Mouse (Mus musculus) hindbrain, embryonic 14.5 days (tissue): Measurements from ENCODE around the gene Barx2. TPM values are rescaled to one million over a fixed set of nuclear protein-coding genes. Genes with fewer than 3 reads are reported as not detected.
A peak's percentile ranks its signal among the peaks of the same experiment; 100 is the strongest.

ENCODE experiments used
- ATAC-seq: fragments of 200-750 bp; cut with Nextera tagmentation; 2 replicates; pipeline ENCODE4 v1.8.0; 2017; ENCODE audit warnings: moderate number of reproducible peaks, mild to moderate bottlenecking, moderate TSS enrichment, moderate library complexity; ENCODE audit not compliant: low FRiP score
- DNase-seq: peaks from one replicate; pipeline ENCODE4 v3.0.0-alpha.2; 2015; ENCODE audit warnings: low spot score
- H3K27ac ChIP-seq: fragments of 300-500 bp; sonication (generic); 2 replicates; pipeline ENCODE4 v1.5.1; 2014; ENCODE audit warnings: mild to moderate bottlenecking, moderate library complexity
- H3K27me3 ChIP-seq: fragments of 300-500 bp; sonication (generic); 2 replicates; pipeline ENCODE4 v1.6.1; 2014; ENCODE audit warnings: mild to moderate bottlenecking, low read length, mixed read lengths; ENCODE audit not compliant: control insufficient read depth, insufficient read depth
- H3K36me3 ChIP-seq: fragments of 300-500 bp; sonication (generic); replicated peaks from 2 replicates; pipeline ENCODE4 v1.6.1; 2014; ENCODE audit not compliant: control insufficient read depth, insufficient read depth
- H3K4me1 ChIP-seq: fragments of 300-500 bp; sonication (generic); replicated peaks from 2 replicates; pipeline ENCODE4 v1.6.1; 2014; ENCODE audit warnings: antibody characterized with exemption, low read length, mixed read lengths; ENCODE audit not compliant: control insufficient read depth, insufficient read depth
- H3K4me2 ChIP-seq: fragments of 300-500 bp; sonication (generic); replicated peaks from 2 replicates; pipeline ENCODE4 v1.6.1; 2014; ENCODE audit warnings: mild to moderate bottlenecking, moderate library complexity
- H3K4me3 ChIP-seq: fragments of 300-500 bp; sonication (generic); replicated peaks from 2 replicates; pipeline ENCODE4 v1.5.1; 2014; ENCODE audit warnings: mild to moderate bottlenecking, low read length
- H3K9ac ChIP-seq: fragments of 300-500 bp; sonication (generic); 2 replicates; pipeline ENCODE4 v1.6.1; 2014
- H3K9me3 ChIP-seq: fragments of 300-500 bp; sonication (generic); 2 replicates; pipeline ENCODE4 v1.6.1; 2016; ENCODE audit warnings: low read length; ENCODE audit not compliant: control insufficient read depth
- WGBS: fragments of 180-500 bp; shearing (Covaris S2); extraction: QIAGEN DNeasy Blood & Tissue Kit; methylation state at CpG from one replicate; pipeline ENCODE4 v1.1.7; 2014; 5-methylcytosine and 5-hydroxymethylcytosine counted together
- polyA plus RNA-seq: library from polyadenylated mRNA; unstranded; fragments of >200 nt; fragmentation: Nextera tagmentation; extraction: Ambion mirVana; gene quantifications from 2 replicates; pipeline ENCODE4 v1.2.1, GENCODE M21; 2014

The Barx2 gene
- polyA plus RNA-seq, 1 experiment from 2014 or later, result not detected

GRCm38 (mm10) chr9:31931691-31932090 lies 18.4 kb upstream of the Barx2 start:
- H3K4me2 ChIP-seq, result no peak overlapping the region
- no peaks in the 10 kb centered on the region for H3K4me1 ChIP-seq
- DNase-seq (no peak), ATAC-seq (no peak)
- H3K36me3 ChIP-seq, result no peaks in the 10 kb centered on the region
- no peak overlapping the region for H3K4me3 ChIP-seq
- no peaks in the 10 kb centered on the region for H3K27me3 ChIP-seq
- 62% methylated on average over 5 of the region's 5 CpGs for WGBS
- no peaks in the 10 kb centered on the region for H3K9me3 ChIP-seq
- no peak overlapping the region for H3K27ac ChIP-seq
- no peak overlapping the region for H3K9ac ChIP-seq

GRCm38 (mm10) chr9:31931255-31931654 lies 18.0 kb upstream of the Barx2 start:
- no peak overlapping the region for H3K27ac ChIP-seq
- WGBS, result 85% methylated on average over 3 of the region's 3 CpGs
- H3K4me2 ChIP-seq, result no peak overlapping the region
- DNase-seq (no peak), ATAC-seq (no peak)
- no peaks in the 10 kb centered on the region for H3K36me3 ChIP-seq
- H3K4me1 ChIP-seq, result no peaks in the 10 kb centered on the region
- H3K4me3 ChIP-seq, result no peak overlapping the region
- no peak overlapping the region for H3K9ac ChIP-seq
- H3K9me3 ChIP-seq, result no peaks in the 10 kb centered on the region
- H3K27me3 ChIP-seq, result no peaks in the 10 kb centered on the region

GRCm38 (mm10) chr9:31926766-31927165 lies 13.5 kb upstream of the Barx2 start:
- no peak overlapping the region for H3K9ac ChIP-seq
- WGBS, result 64% methylated on average over 3 of the region's 3 CpGs
- H3K27me3 ChIP-seq, result peaks cover 6% of the 10 kb centered on the region; the same call in 1 of the 2 replicates
- no peaks in the 10 kb centered on the region for H3K4me1 ChIP-seq
- no peaks in the 10 kb centered on the region for H3K36me3 ChIP-seq
- H3K27ac ChIP-seq, result no peak overlapping the region
- no peak overlapping the region for H3K4me3 ChIP-seq
- ATAC-seq, result no peak
- DNase-seq, result no peak
- no peaks in the 10 kb centered on the region for H3K9me3 ChIP-seq
- H3K4me2 ChIP-seq, result no peak overlapping the region

GRCm38 (mm10) chr9:31925830-31926624 lies 12.8 kb upstream of the Barx2 start:
- DNase-seq, result peak; percentile 92
- H3K27me3 ChIP-seq, result peaks cover 8% of the 10 kb centered on the region; the same call in 1 of the 2 replicates
- no peak overlapping the region for H3K4me3 ChIP-seq
- 20% methylated on average over 22 of the region's 22 CpGs for WGBS
- no peaks in the 10 kb centered on the region for H3K4me1 ChIP-seq
- no peak overlapping the region for H3K9ac ChIP-seq
- no peaks in the 10 kb centered on the region for H3K36me3 ChIP-seq
- peak; percentile 82 for ATAC-seq
- H3K27ac ChIP-seq, result no peak overlapping the region
- H3K4me2 ChIP-seq, result peak overlapping the region; percentile 29; the same call in 1 of the 2 replicates
- no peaks in the 10 kb centered on the region for H3K9me3 ChIP-seq

GRCm38 (mm10) chr9:31923529-31923928 lies 10.3 kb upstream of the Barx2 start:
- ATAC-seq (no peak), DNase-seq (no peak)
- Histone ChIP-seq H3K27ac (no peak overlapping the region), H3K4me1 (no peaks in the 10 kb centered on the region), H3K27me3 (peaks cover 27% of the 10 kb centered on the region), H3K4me2 (no peak overlapping the region), H3K4me3 (no peak overlapping the region), H3K9ac (no peak overlapping the region), H3K36me3 (no peaks in the 10 kb centered on the region), H3K9me3 (no peaks in the 10 kb centered on the region)
- WGBS, result 84% methylated on average over 7 of the region's 7 CpGs

GRCm38 (mm10) chr9:31919802-31920201 lies 6.5 kb upstream of the Barx2 start:
- Histone ChIP-seq H3K4me1 (peaks cover 2% of the 10 kb centered on the region; the same call in 1 of the 2 replicates), H3K36me3 (no peaks in the 10 kb centered on the region), H3K4me2 (no peak overlapping the region), H3K27ac (no peak overlapping the region), H3K27me3 (peaks cover 62% of the 10 kb centered on the region), H3K9ac (no peak overlapping the region), H3K4me3 (no peak overlapping the region), H3K9me3 (no peaks in the 10 kb centered on the region)
- WGBS, result 37% methylated on average over 1 of the region's 1 CpGs
- DNase-seq (no peak), ATAC-seq (no peak)

GRCm38 (mm10) chr9:31916421-31916820 lies 3.2 kb upstream of the Barx2 start:
- H3K4me2 ChIP-seq, result no peak overlapping the region
- DNase-seq (no peak), ATAC-seq (no peak)
- WGBS, result 7% methylated on average over 9 of the region's 9 CpGs
- H3K4me1 ChIP-seq, result peaks cover 15% of the 10 kb centered on the region; the same call in 1 of the 2 replicates
- no peaks in the 10 kb centered on the region for H3K36me3 ChIP-seq
- H3K27me3 ChIP-seq, result peaks cover 88% of the 10 kb centered on the region
- no peak overlapping the region for H3K27ac ChIP-seq
- H3K9me3 ChIP-seq, result no peaks in the 10 kb centered on the region
- H3K4me3 ChIP-seq, result no peak overlapping the region
- no peak overlapping the region for H3K9ac ChIP-seq

GRCm38 (mm10) chr9:31914871-31915270 lies 1.6 kb upstream of the Barx2 start:
- under 1% methylated on average over 34 of the region's 34 CpGs for WGBS
- Histone ChIP-seq H3K27ac (no peak overlapping the region), H3K36me3 (no peaks in the 10 kb centered on the region), H3K4me3 (peak overlapping the region; percentile 17; the same call in 1 of the 2 replicates), H3K4me2 (peak overlapping the region; percentile 100), H3K27me3 (peaks cover 97% of the 10 kb centered on the region), H3K9ac (no peak overlapping the region), H3K4me1 (peaks cover 15% of the 10 kb centered on the region; the same call in 1 of the 2 replicates), H3K9me3 (no peaks in the 10 kb centered on the region)
- no peak for ATAC-seq
- no peak for DNase-seq

- under 1% methylated on average over 54 of the region's 54 CpGs for WGBS
- Histone ChIP-seq H3K4me1 (peaks cover 15% of the 10 kb centered on the region; the same call in 1 of the 2 replicates), H3K27me3 (peaks cover 96% of the 10 kb centered on the region), H3K4me3 (peak overlapping the region; percentile 64), H3K9ac (peak overlapping the region; percentile 50; the same call in 1 of the 2 replicates), H3K36me3 (no peaks in the 10 kb centered on the region), H3K9me3 (no peaks in the 10 kb centered on the region), H3K27ac (no peak overlapping the region), H3K4me2 (peak overlapping the region; percentile 100)
- ATAC-seq, result no peak
- DNase-seq, result no peak
Measured at GRCm38 (mm10) chr9:31913739-31914591, 703 bp upstream of the Barx2 start.
